Mouse (Mus musculus) E14TG2a.4 (cell line): Measurements from ENCODE around the gene Rtn4rl1.

Experiments
- CTCF ChIP-seq: conservative IDR thresholded peaks from 2 replicates; pipeline ENCODE4 v1.5.1; 2014; ENCODE audit warnings: low read length
- NANOG ChIP-seq: IDR thresholded peaks from 2 replicates; pipeline ENCODE4 v1.6.1; 2014; ENCODE audit warnings: borderline replicate concordance, low read length, mixed read lengths
- POU5F1 ChIP-seq: IDR thresholded peaks from 2 replicates; pipeline ENCODE4 v1.6.1; 2014; ENCODE audit warnings: low read length, borderline replicate concordance

DNA sequence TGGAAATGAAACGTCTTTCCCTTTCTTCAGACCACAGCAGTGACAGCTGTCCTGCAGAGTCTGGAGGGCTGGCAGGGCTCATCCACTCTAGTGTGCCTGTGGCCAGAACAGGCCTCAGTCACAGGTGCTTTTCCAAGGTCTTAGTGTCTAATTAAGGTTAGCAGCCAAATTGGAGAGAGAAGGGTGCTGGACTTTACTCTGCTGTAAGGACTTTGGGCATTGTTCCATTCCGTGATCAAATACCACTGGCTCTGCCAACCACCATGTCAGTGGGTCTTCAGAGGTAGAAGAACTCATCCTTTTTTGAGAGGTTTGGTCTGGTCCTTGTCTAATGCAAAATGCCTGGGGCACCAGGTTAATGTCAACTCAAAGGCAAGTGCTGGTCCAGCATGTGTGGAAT, 95.5 kb downstream of the Rtn4rl1 start:
- TF ChIP-seq CTCF (no peak), POU5F1 (no peak), NANOG (no peak)
